Mouse (Mus musculus) CH12.LX (cell line): Measurements from ENCODE around the gene Runx3. TPM values are rescaled to one million over a fixed set of nuclear protein-coding genes. Genes with fewer than 3 reads are reported as not detected.
A peak's percentile ranks its signal among the peaks of the same experiment; 100 is the strongest.

Experiments
- DNase-seq: peaks from one replicate; pipeline ENCODE4 v3.0.0-alpha.2; 2013; ENCODE audit errors: extremely low read depth
- H3K27ac ChIP-seq: 2 replicates; pipeline ENCODE4 v1.5.1; 2012; ENCODE audit warnings: low read depth, mild to moderate bottlenecking, control low read depth, moderate library complexity; ENCODE audit not compliant: insufficient read depth
- H3K27me3 ChIP-seq: replicated peaks from 2 replicates; pipeline ENCODE3; 2012; ENCODE audit warnings: inconsistent platforms
- H3K36me3 ChIP-seq, 2 experiments: replicated peaks in 1 of 2; 2 replicates each; pipeline versions ENCODE3 to v1.6.1; 2012; ENCODE audit warnings: inconsistent platforms in 1 of 2, low read length in 1 of 2, mild to moderate bottlenecking in 1 of 2, mixed read lengths in 1 of 2, moderate library complexity in 1 of 2; ENCODE audit not compliant: control insufficient read depth in 1 of 2, insufficient read depth in 1 of 2
- H3K4me1 ChIP-seq, 2 experiments: 2 replicates each; pipeline ENCODE4 v1.6.1; 2012; ENCODE audit warnings: inconsistent platforms in 1 of 2, moderate library complexity in 1 of 2; ENCODE audit not compliant: insufficient read depth in 2 of 2, control insufficient read depth in 1 of 2
- H3K4me2 ChIP-seq: 2 replicates; pipeline ENCODE4 v1.6.1; 2012; ENCODE audit warnings: low read depth, mild to moderate bottlenecking, control low read depth; ENCODE audit not compliant: poor library complexity, insufficient read depth, severe bottlenecking
- H3K4me3 ChIP-seq, 3 experiments: fragments of 150-350 bp in 1 of 3; sonication (generic) in 1 of 3; replicated peaks in 1 of 3; 2 replicates each; pipeline versions ENCODE3 to v1.5.1; 2011 to 2012; ENCODE audit warnings: low read depth in 2 of 3, low read length in 2 of 3, mild to moderate bottlenecking in 2 of 3, moderate library complexity in 2 of 3, control low read depth in 1 of 3, improper control_type of control experiment in 1 of 3, inconsistent platforms in 1 of 3, mixed read lengths in 1 of 3; ENCODE audit not compliant: poor library complexity in 1 of 3
- H3K79me2 ChIP-seq: replicated peaks from 2 replicates; pipeline ENCODE4 v1.6.1; 2012; ENCODE audit warnings: mild to moderate bottlenecking, moderate library complexity; ENCODE audit not compliant: control insufficient read depth, poor library complexity, insufficient read depth, severe bottlenecking; ENCODE audit errors: extremely low read depth
- H3K9ac ChIP-seq: 2 replicates; pipeline ENCODE4 v1.6.1; 2012; ENCODE audit warnings: low read depth, mild to moderate bottlenecking, control low read depth, moderate library complexity; ENCODE audit not compliant: insufficient read depth
- H3K9me3 ChIP-seq: replicated peaks from 2 replicates; pipeline ENCODE3; 2012; ENCODE audit warnings: low read length, inconsistent platforms, mixed read lengths
- CHD1 ChIP-seq: IDR thresholded peaks from 2 replicates; pipeline ENCODE4 v1.6.1; 2012; ENCODE audit warnings: low read depth, low read length, improper control_type of control experiment, inconsistent platforms
- E2F4 ChIP-seq: IDR thresholded peaks from 2 replicates; pipeline ENCODE4 v1.6.1; 2011; ENCODE audit warnings: low read depth, low read length, improper control_type of control experiment; ENCODE audit not compliant: insufficient replicate concordance
- EP300 ChIP-seq: IDR thresholded peaks from 2 replicates; pipeline ENCODE4 v1.6.1; 2011; ENCODE audit warnings: low read length, improper control_type of control experiment
- GABPA ChIP-seq: IDR thresholded peaks from 2 replicates; pipeline ENCODE4 v1.6.1; 2012; ENCODE audit warnings: low read depth, low read length, improper control_type of control experiment, inconsistent platforms; ENCODE audit not compliant: insufficient replicate concordance
- HCFC1 ChIP-seq: IDR thresholded peaks from 2 replicates; pipeline ENCODE4 v1.6.1; 2012; ENCODE audit warnings: low read depth, mild to moderate bottlenecking, inconsistent platforms, low read length, improper control_type of control experiment
- JUN ChIP-seq: IDR thresholded peaks from 2 replicates; pipeline ENCODE4 v1.6.1; 2011; ENCODE audit warnings: low read depth, mild to moderate bottlenecking, low read length, improper control_type of control experiment, moderate library complexity; ENCODE audit not compliant: insufficient read depth
- JUND ChIP-seq: conservative IDR thresholded peaks from 2 replicates; pipeline ENCODE4 v1.6.1; 2011; ENCODE audit warnings: low read depth, low read length, improper control_type of control experiment
- KAT2A ChIP-seq: IDR thresholded peaks from 2 replicates; pipeline ENCODE4 v1.6.1; 2012; ENCODE audit warnings: low read length, improper control_type of control experiment, inconsistent platforms; ENCODE audit not compliant: insufficient replicate concordance
- MXI1 ChIP-seq: IDR thresholded peaks from 2 replicates; pipeline ENCODE4 v1.6.1; 2011; ENCODE audit warnings: mild to moderate bottlenecking, low read depth, low read length, improper control_type of control experiment
- MYC ChIP-seq: IDR thresholded peaks from 2 replicates; pipeline ENCODE4 v1.6.1; 2011; ENCODE audit warnings: low read depth, mild to moderate bottlenecking, improper control_type of control experiment, low read length
- NELFE ChIP-seq: IDR thresholded peaks from 2 replicates; pipeline ENCODE4 v1.6.1; 2011; ENCODE audit warnings: low read depth, low read length, improper control_type of control experiment
- NRF1 ChIP-seq: IDR thresholded peaks from 2 replicates; pipeline ENCODE4 v1.6.1; 2014; ENCODE audit warnings: low read depth, mild to moderate bottlenecking, inconsistent platforms, low read length, improper control_type of control experiment, moderate library complexity
- PAX5 ChIP-seq: IDR thresholded peaks from 2 replicates; pipeline ENCODE4 v1.6.1; 2012; ENCODE audit warnings: low read length, inconsistent platforms, mixed read lengths
- RCOR1 ChIP-seq: conservative IDR thresholded peaks from 2 replicates; pipeline ENCODE4 v1.6.1; 2012; ENCODE audit warnings: low read depth, mild to moderate bottlenecking, inconsistent platforms, low read length, improper control_type of control experiment
- SMC3 ChIP-seq: IDR thresholded peaks from 2 replicates; pipeline ENCODE4 v1.6.1; 2011; ENCODE audit warnings: low read depth, low read length, improper control_type of control experiment
- TCF12 ChIP-seq: IDR thresholded peaks from 2 replicates; pipeline ENCODE4 v1.6.1; 2014; ENCODE audit warnings: low read depth, mild to moderate bottlenecking, inconsistent platforms, low read length, improper control_type of control experiment
- USF2 ChIP-seq: conservative IDR thresholded peaks from 2 replicates; pipeline ENCODE4 v1.6.1; 2011; ENCODE audit warnings: low read depth, low read length, improper control_type of control experiment
- ZC3H11A ChIP-seq: IDR thresholded peaks from 2 replicates; pipeline ENCODE4 v1.6.1; 2012; ENCODE audit warnings: low read depth, mild to moderate bottlenecking, inconsistent platforms, low read length, improper control_type of control experiment
- ZKSCAN1 ChIP-seq: IDR thresholded peaks from 2 replicates; pipeline ENCODE4 v1.6.1; 2012; ENCODE audit warnings: low read depth, inconsistent platforms, low read length, improper control_type of control experiment, borderline replicate concordance
- ZMIZ1 ChIP-seq: IDR thresholded peaks from 2 replicates; pipeline ENCODE4 v1.6.1; 2012; ENCODE audit warnings: low read depth, mild to moderate bottlenecking, inconsistent platforms, low read length, improper control_type of control experiment
- dilution Hi-C: fragments of 300-500 bp; cut with MboI; formaldehyde crosslinking; loops from 2 replicates; pipeline ENCODE4 v1.14.3; 2020; ENCODE audit warnings: low sequenced_read_pairs; ENCODE audit not compliant: extremely low pct_unique_long_range_greater_than_20kb, extremely low pct_ligation_motif_present
- in situ Hi-C: fragments of 300-500 bp; cut with MboI; formaldehyde crosslinking; loops from 3 replicates; pipeline ENCODE4 v1.14.3; 2019; ENCODE audit warnings: low sequenced_read_pairs, low pct_ligation_motif_present, low pct_unique_long_range_greater_than_20kb, mixed read lengths
- polyA plus RNA-seq: library from polyadenylated mRNA; unstranded; fragments of >175 nt; gene quantifications from 2 replicates; pipeline ENCODE4 v1.2.1, GENCODE M21; 2012; ENCODE audit warnings: low read depth; ENCODE audit not compliant: insufficient read length
- total RNA-seq, 2 experiments: library from RNA; depleted of rRNA; stranded (reverse); fragments of 300-350 nt in 1 of 2; fragments of >200 nt in 1 of 2; gene quantifications; 2 replicates each; pipeline ENCODE4 v1.2.3; 2012 to 2014

Runx3 gene
- total and polyA plus RNA-seq, 3 experiments, result 5.0 to 61.1 (median 19.7) TPM

DNA sequence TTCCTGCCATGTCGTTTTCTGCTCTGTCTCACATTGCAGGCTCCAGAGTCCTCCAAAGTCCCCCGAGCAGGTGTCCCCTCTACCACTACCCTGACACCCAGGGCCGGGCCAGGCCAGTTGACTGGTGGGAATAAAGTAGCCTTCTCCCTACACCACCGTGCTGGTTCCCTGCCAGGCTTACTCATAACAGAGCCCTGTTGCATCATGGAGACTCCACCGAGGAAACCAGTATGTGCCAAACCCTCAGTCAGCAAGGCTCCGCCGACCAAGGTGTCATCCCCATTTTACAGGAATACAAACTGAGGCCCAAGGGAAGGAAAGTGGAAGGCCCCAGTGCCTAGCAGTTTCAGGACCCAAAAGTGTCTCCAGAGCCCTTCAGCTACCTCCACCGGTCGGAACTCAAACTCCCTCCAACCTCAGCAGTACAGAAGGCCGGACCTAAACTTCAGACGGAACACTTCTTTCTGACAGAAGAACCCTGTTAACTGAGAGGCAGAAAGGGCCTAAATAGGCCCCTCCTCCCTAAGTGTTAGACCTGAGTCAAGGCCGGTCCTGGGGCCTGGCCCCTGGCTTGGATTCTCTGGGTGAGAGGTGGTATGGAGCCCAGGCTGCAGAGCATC lies 1.5 kb upstream of the Runx3 start (continued):
- TF ChIP-seq MXI1 (no peak), RCOR1 (0 out of 2 replicates have a peak, but pooled peaks have one; percentile 25), TCF12 (peak; percentile 37; the same call in 1 of the 2 replicates), NELFE (no peak), SMC3 (no peak), HCFC1 (peak; percentile 54), JUND (peak; percentile 42; the same call in 1 of the 2 replicates), ZC3H11A (no peak), GABPA (no peak), ZKSCAN1 (no peak)
- TF ChIP-seq, all 38 proteins: peak for 10

DNA sequence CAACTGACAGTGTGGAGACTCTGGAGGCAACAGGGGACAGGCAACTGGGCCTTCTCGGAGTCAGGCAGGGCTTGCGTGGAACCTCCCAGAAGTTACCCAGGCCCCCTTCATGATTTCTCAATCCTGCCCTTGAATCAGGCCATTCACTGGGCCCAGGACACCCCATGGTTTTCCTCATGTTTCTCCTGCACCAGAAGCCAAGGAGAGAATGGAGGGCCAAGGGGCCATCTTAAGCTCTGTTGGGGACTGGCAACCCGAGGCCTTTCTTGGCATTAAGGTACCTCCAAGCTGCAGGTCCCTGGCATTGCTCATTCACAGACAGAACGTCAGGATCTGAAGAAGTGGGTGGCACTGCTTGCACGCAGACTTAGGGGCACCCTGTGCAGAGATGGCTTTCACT lies 3.3 kb downstream of the Runx3 start:
- Histone ChIP-seq H3K36me3 (peaks cover 2 to 36% of the 10 kb centered on the region in 2 experiments), H3K4me1 (peaks cover 31 to 70% of the 10 kb centered on the region in 2 experiments), H3K9me3 (no peaks in the 10 kb centered on the region), H3K27ac (no peak overlapping the region), H3K27me3 (no peaks in the 10 kb centered on the region), H3K4me2 (no peak overlapping the region), H3K4me3 (no peak overlapping the region), H3K9ac (no peak overlapping the region), H3K79me2 (peaks cover 18% of the 10 kb centered on the region)
- TF ChIP-seq E2F4 (no peak), ZMIZ1 (no peak), JUN (no peak), USF2 (no peak), MYC (no peak), KAT2A (no peak), NRF1 (no peak), ZKSCAN1 (no peak), JUND (no peak), PAX5 (no peak), EP300 (no peak), CHD1 (no peak), GABPA (no peak)
- dilution Hi-C loops (no loop called here), in situ Hi-C loops (loop anchor here (5.0 kb wide), 1 partner anchor 51 kb away; no protein-coding TSS in a partner anchor)
- no peak for DNase-seq
